Mouse (Mus musculus) forebrain, embryonic 15.5 days (tissue): ENCODE data around the gene 9030025P20Rik. TPM values are rescaled to one million over a fixed set of nuclear protein-coding genes. Genes with fewer than 3 reads are reported as not detected.
"Not testable (repeated sequence)": the region's sequence is repeated elsewhere in the genome, so short reads cannot be mapped to it uniquely, and the experiment has no call there.

ENCODE experiments used
- ATAC-seq: fragments of 200-750 bp; cut with Nextera tagmentation; replicated peaks from 2 replicates; pipeline ENCODE4 v1.8.0; 2017; ENCODE audit warnings: mild to moderate bottlenecking, moderate TSS enrichment, moderate library complexity
- H3K27ac ChIP-seq: fragments of 300-500 bp; sonication (generic); replicated peaks from 2 replicates; pipeline ENCODE4 v1.5.1; 2015; ENCODE audit warnings: mild to moderate bottlenecking, inconsistent platforms
- H3K27me3 ChIP-seq: fragments of 300-500 bp; sonication (generic); 2 replicates; pipeline ENCODE4 v1.6.1; 2015; ENCODE audit warnings: inconsistent platforms
- H3K36me3 ChIP-seq: fragments of 300-500 bp; sonication (generic); 2 replicates; pipeline ENCODE4 v1.6.1; 2015; ENCODE audit warnings: mild to moderate bottlenecking, inconsistent platforms
- H3K4me1 ChIP-seq: fragments of 300-500 bp; sonication (generic); 2 replicates; pipeline ENCODE4 v1.6.1; 2015; ENCODE audit warnings: inconsistent platforms
- H3K4me2 ChIP-seq: fragments of 300-500 bp; sonication (generic); replicated peaks from 2 replicates; pipeline ENCODE4 v1.6.1; 2015; ENCODE audit warnings: mild to moderate bottlenecking, inconsistent platforms
- H3K4me3 ChIP-seq: fragments of 300-500 bp; sonication (generic); 2 replicates; pipeline ENCODE4 v1.5.1; 2015; ENCODE audit warnings: mild to moderate bottlenecking, inconsistent platforms
- H3K9ac ChIP-seq: fragments of 300-500 bp; sonication (generic); replicated peaks from 2 replicates; pipeline ENCODE4 v1.6.1; 2015; ENCODE audit warnings: mild to moderate bottlenecking, inconsistent platforms
- H3K9me3 ChIP-seq: fragments of 300-500 bp; sonication (generic); 2 replicates; pipeline ENCODE4 v1.6.1; 2016; ENCODE audit warnings: inconsistent platforms
- WGBS: fragments of 180-500 bp; shearing (Covaris S2); methylation state at CpG from one replicate; pipeline ENCODE4 v1.1.7; 2015; ENCODE audit warnings: mixed read lengths; 5-methylcytosine and 5-hydroxymethylcytosine counted together
- polyA plus RNA-seq: library from polyadenylated mRNA; unstranded; fragments of >200 nt; fragmentation: Nextera tagmentation; extraction: Ambion mirVana; gene quantifications from 2 replicates; pipeline ENCODE4 v1.2.1, GENCODE M21; 2015

9030025P20Rik gene
- 8.8 and 10.4 TPM in 2 replicates for polyA plus RNA-seq

DNA sequence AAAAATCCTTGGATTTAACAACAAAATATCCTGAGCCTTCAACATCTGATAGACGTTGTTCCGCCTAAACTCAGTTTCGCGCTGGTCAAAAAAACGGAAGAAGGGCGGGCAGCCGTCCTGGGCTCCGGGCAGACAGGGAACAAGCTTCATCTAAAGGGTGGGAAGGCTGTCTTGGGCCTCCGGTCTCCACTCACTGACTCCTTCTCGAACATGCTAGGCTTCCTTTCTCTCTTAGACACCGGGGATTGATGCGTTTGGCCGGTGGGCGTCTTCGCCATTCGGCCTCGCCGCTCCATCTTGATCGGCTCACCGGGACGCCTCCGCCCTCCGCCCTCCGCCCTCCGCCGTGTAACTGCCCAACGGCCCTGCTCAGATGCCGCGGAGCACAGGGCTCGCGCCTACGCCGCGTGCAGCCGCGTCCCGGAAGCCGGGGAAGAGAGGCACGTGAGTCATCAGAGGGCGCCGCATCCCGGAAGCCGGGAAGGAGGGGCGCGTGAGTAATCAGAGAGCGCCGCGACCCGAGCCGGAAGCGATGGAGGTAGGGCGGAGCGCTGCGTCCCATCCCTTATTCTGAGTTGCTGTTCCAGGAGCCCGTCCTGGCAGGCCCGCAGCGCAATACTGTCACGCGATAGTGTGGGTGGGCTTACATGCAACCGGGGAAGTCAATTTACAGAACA lies at the start of gene 9030025P20Rik, which contains the start of gene Gm3417:
TSS of gene 9030025P20Rik (plus strand) at position 107 of the 677 bp plus-strand sequence.
TSS of gene Gm3417 (minus strand) at position 429 of the 677 bp plus-strand sequence.
- H3K27me3 ChIP-seq, H3K27ac ChIP-seq, H3K9me3 ChIP-seq, H3K36me3 ChIP-seq, H3K9ac ChIP-seq, H3K4me1 ChIP-seq, H3K4me3 ChIP-seq: not testable (repeated sequence)
- H3K4me2 ChIP-seq, result peak within 1 kb of the TSS; percentile 28; the same call in 1 of the 2 replicates
- no CpG with 5 or more reads among the region's 60 CpGs for WGBS
- peak; percentile 99 for ATAC-seq

GRCm38 (mm10) chr17:14928631-14929030 lies 49.6 kb upstream of the 9030025P20Rik start:
- H3K4me3 ChIP-seq, result no peak overlapping the region
- H3K4me2 ChIP-seq, result no peak overlapping the region
- H3K4me1 ChIP-seq, result no peaks in the 10 kb centered on the region
- no peaks in the 10 kb centered on the region for H3K27me3 ChIP-seq
- no peak for ATAC-seq
- H3K9me3 ChIP-seq, result no peaks in the 10 kb centered on the region
- WGBS, result 61% methylated on average over 5 of the region's 5 CpGs
- H3K9ac ChIP-seq, result no peak overlapping the region
- H3K36me3 ChIP-seq, result no peaks in the 10 kb centered on the region
- no peak overlapping the region for H3K27ac ChIP-seq

DNA sequence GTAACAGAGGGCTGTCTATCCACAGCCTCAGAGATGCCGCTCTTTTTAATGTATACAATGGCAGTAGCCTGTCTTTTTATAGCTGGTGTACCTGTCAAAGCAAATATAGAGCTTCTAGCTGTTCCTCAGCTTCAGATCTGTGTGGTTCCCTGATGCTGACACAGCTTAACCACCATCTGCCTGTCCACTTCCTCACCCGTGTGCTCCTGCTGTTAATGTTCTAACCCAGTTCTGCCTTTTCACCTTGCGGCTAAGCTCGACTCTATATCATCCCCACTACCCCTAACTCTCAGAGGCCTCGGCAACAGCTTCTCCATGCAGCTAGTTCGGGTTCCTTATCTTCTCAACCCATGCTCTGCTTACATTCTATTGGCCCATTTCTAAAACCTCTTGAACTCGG lies 47.6 kb upstream of the 9030025P20Rik start:
- H3K36me3 ChIP-seq, result no peaks in the 10 kb centered on the region
- no peak overlapping the region for H3K4me3 ChIP-seq
- no peaks in the 10 kb centered on the region for H3K9me3 ChIP-seq
- H3K9ac ChIP-seq, result no peak overlapping the region
- no peak for ATAC-seq
- no peak overlapping the region for H3K27ac ChIP-seq
- H3K4me2 ChIP-seq, result no peak overlapping the region
- H3K27me3 ChIP-seq, result no peaks in the 10 kb centered on the region
- 83% methylated on average over 7 of the region's 7 CpGs for WGBS
- no peaks in the 10 kb centered on the region for H3K4me1 ChIP-seq

DNA sequence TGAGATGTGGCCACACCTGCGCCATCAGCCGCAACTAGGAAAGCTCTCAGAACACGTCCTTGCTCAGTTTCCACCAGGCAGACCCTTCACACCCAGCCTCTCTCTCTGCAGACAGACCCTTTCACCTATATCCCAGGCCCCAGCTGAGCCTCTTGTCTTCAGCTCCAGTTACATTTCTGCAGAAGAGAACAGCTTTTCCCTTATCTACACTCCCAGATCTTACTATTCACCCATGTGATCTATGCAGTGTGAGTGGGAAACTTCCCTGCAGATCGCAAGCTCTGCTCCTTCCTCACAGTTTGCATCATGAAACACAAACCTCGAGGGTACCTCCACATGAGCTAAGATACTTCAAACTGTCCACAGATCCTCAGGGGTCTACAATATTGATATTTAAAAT lies 46.8 kb upstream of the 9030025P20Rik start:
- Histone ChIP-seq H3K27me3 (no peaks in the 10 kb centered on the region), H3K27ac (no peak overlapping the region), H3K4me2 (no peak overlapping the region), H3K4me3 (no peak overlapping the region), H3K9me3 (no peaks in the 10 kb centered on the region), H3K36me3 (no peaks in the 10 kb centered on the region), H3K9ac (no peak overlapping the region), H3K4me1 (no peaks in the 10 kb centered on the region)
- WGBS, result 87% methylated on average over 5 of the region's 5 CpGs
- no peak for ATAC-seq

GRCm38 (mm10) chr17:14935280-14935679 lies 43.0 kb upstream of the 9030025P20Rik start:
- not testable (repeated sequence) for H3K27me3 ChIP-seq, ATAC-seq, H3K27ac ChIP-seq, H3K4me1 ChIP-seq, H3K4me2 ChIP-seq, H3K36me3 ChIP-seq, H3K9ac ChIP-seq, H3K9me3 ChIP-seq, H3K4me3 ChIP-seq
- 86% methylated on average over 14 of the region's 14 CpGs for WGBS

DNA sequence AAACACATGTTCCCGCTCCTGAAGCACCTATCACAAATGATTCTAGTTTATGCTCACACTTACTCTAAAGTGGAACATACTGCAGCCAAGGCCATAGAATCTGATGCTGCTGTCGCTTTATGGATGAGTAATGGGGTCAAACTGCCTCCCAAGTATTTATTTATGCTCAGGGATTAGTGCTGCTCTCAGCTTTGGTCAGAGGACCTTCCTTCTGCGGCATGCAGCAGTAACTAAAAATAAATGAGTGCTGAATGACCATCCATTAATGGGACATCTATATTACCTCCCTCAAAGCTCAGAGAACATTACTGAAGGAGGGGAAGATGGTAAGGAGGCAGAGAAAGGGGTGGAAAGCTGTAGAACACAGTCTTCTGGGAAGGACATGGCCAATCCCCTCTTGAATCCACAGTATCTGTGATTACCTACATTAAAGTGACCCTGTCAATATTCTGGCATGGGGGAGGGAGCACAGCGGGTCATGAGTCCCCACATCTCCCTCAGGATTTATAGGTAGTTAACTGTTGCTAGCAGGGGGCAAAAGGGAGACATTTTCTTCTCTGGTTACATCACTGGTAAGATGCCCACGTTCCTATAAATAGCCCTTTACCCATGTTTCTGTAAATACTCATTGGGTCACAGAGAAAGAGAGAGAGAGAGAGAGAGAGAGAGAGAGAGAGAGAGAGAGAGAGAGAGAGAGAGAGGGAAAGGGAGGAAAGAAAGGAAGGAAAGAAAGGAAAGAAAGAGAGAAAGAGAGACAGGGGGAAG lies 42.2 kb upstream of the 9030025P20Rik start:
- no peaks in the 10 kb centered on the region for H3K4me1 ChIP-seq
- H3K4me2 ChIP-seq, result no peak overlapping the region
- no peak for ATAC-seq
- no peak overlapping the region for H3K4me3 ChIP-seq
- H3K27ac ChIP-seq, result no peak overlapping the region
- no peak overlapping the region for H3K9ac ChIP-seq
- no peaks in the 10 kb centered on the region for H3K27me3 ChIP-seq
- 75% methylated on average over 5 of the region's 5 CpGs for WGBS
- no peaks in the 10 kb centered on the region for H3K9me3 ChIP-seq
- no peaks in the 10 kb centered on the region for H3K36me3 ChIP-seq

- not testable (repeated sequence) for ATAC-seq, H3K27ac ChIP-seq, H3K9me3 ChIP-seq, H3K27me3 ChIP-seq
- peaks cover 26% of the 10 kb centered on the region for H3K4me1 ChIP-seq
- H3K4me2 ChIP-seq, result peak overlapping the region; percentile 75
- 63% methylated on average over 6 of the region's 6 CpGs for WGBS
- peak overlapping the region; percentile 94 for H3K4me3 ChIP-seq
- H3K9ac ChIP-seq, result peak overlapping the region; percentile 84
- H3K36me3 ChIP-seq, result peaks cover 11% of the 10 kb centered on the region
These were observed 36.1 kb upstream of the 9030025P20Rik start for GRCm38 (mm10) chr17:14942181-14942580.

GRCm38 (mm10) chr17:14943009-14943728 lies 35.1 kb upstream of the 9030025P20Rik start, which contains the start of the genes Wdr27 and 1600012H06Rik:
Wdr27 (minus strand) TSS chr17:14943158.
1600012H06Rik (plus strand) TSS chr17:14943184.
- peak; percentile 99 for ATAC-seq
- peak within 1 kb of the TSS; percentile 75 for H3K4me2 ChIP-seq
- peak within 1 kb of the TSS; percentile 90 for H3K9ac ChIP-seq
- no peaks in the 10 kb centered on the region for H3K27me3 ChIP-seq
- WGBS, result under 1% methylated on average over 54 of the region's 54 CpGs
- peaks cover 26% of the 10 kb centered on the region for H3K4me1 ChIP-seq
- peak within 1 kb of the TSS; percentile 94 for H3K4me3 ChIP-seq
- peaks cover 11% of the 10 kb centered on the region for H3K36me3 ChIP-seq
- H3K9me3 ChIP-seq, result no peaks in the 10 kb centered on the region
- peak within 1 kb of the TSS; percentile 82 for H3K27ac ChIP-seq

- ATAC-seq, result no peak
- peak overlapping the region; percentile 75 for H3K4me2 ChIP-seq
- H3K9me3 ChIP-seq, result no peaks in the 10 kb centered on the region
- H3K36me3 ChIP-seq, result peaks cover 16% of the 10 kb centered on the region
- 15% methylated on average over 16 of the region's 16 CpGs for WGBS
- no peak overlapping the region for H3K27ac ChIP-seq
- no peaks in the 10 kb centered on the region for H3K27me3 ChIP-seq
- H3K4me1 ChIP-seq, result peaks cover 26% of the 10 kb centered on the region
- H3K4me3 ChIP-seq, result peak overlapping the region; percentile 94
- H3K9ac ChIP-seq, result peak overlapping the region; percentile 90
These were observed 34.6 kb upstream of the 9030025P20Rik start for GRCm38 (mm10) chr17:14943729-14944059.

- H3K27me3 ChIP-seq, result no peaks in the 10 kb centered on the region
- peaks cover 26% of the 10 kb centered on the region for H3K4me1 ChIP-seq
- peaks cover 23% of the 10 kb centered on the region for H3K36me3 ChIP-seq
- no peak overlapping the region for H3K9ac ChIP-seq
- 92% methylated on average over 1 of the region's 1 CpGs for WGBS
- peak overlapping the region; percentile 94; the same call in 1 of the 2 replicates for H3K4me3 ChIP-seq
- ATAC-seq, result no peak
- H3K4me2 ChIP-seq, result 0 out of 2 replicates have a peak overlapping the region, but pooled peaks have one; percentile 75
- no peaks in the 10 kb centered on the region for H3K9me3 ChIP-seq
- no peak overlapping the region for H3K27ac ChIP-seq
These were observed 33.7 kb upstream of the 9030025P20Rik start for GRCm38 (mm10) chr17:14944551-14944950.

DNA sequence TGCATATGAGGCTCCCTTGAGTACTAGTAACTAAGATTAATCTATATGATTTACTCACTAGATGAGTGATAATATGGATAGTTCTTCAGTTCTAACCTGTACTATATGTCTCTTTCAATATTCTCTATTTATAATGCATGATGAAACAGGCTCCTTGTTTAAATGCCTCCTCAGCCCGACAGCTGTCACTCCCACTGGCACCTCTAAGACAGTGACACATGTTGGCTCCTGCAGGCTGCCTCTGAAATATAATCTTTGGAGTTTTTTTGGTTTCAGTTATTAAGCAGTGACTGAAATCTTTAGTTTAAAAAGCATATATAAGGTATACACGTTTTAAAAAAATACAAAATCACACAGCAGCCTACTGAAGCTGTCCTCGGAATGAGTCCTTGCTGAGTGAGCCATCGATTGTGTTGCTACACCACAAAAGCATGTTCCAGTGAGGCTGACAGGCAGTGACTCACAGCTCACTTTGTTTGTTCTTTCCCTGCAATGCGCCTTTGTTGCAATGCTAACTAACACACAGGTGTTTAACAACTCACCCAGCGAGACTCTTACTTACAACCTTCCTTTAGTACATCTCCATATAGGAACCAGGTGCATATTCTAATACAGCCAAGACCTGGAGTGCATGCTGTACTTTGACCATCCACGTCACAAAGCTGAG lies 29.0 kb upstream of the 9030025P20Rik start:
- H3K36me3 ChIP-seq, result peaks cover 61% of the 10 kb centered on the region

More for the DNA sequence above, 29.0 kb upstream of the 9030025P20Rik start:
- ATAC-seq, result no peak
- no peak overlapping the region for H3K9ac ChIP-seq
- no peak overlapping the region for H3K4me2 ChIP-seq
- H3K27ac ChIP-seq, result no peak overlapping the region
- no peak overlapping the region for H3K4me3 ChIP-seq
- H3K27me3 ChIP-seq, result no peaks in the 10 kb centered on the region
- peaks cover 12% of the 10 kb centered on the region for H3K4me1 ChIP-seq
- H3K9me3 ChIP-seq, result no peaks in the 10 kb centered on the region
- WGBS, result 88% methylated on average over 7 of the region's 7 CpGs
